Mouse (Mus musculus) kidney, embryonic 16.5 days (tissue): ENCODE results near the gene Itih5. TPM values are rescaled to one million over a fixed set of nuclear protein-coding genes. Genes with fewer than 3 reads are reported as not detected.
A peak's percentile ranks its signal among the peaks of the same experiment; 100 is the strongest.

ENCODE experiments used
- ATAC-seq: fragments of 200-750 bp; cut with Nextera tagmentation; 2 replicates; pipeline ENCODE4 v1.8.0; 2017; ENCODE audit warnings: moderate TSS enrichment; ENCODE audit not compliant: low FRiP score, low TSS enrichment
- H3K27ac ChIP-seq: fragments of 300-500 bp; sonication (generic); 2 replicates; pipeline ENCODE4 v1.5.1; 2014; ENCODE audit warnings: low read length
- H3K27me3 ChIP-seq: fragments of 300-500 bp; sonication (generic); 2 replicates; pipeline ENCODE4 v1.6.1; 2014; ENCODE audit warnings: low read length, control low read depth, mixed read lengths; ENCODE audit not compliant: insufficient read depth
- H3K36me3 ChIP-seq: fragments of 300-500 bp; sonication (generic); 2 replicates; pipeline ENCODE4 v1.6.1; 2014; ENCODE audit warnings: low read length, control low read depth, mixed read lengths; ENCODE audit not compliant: insufficient read depth
- H3K4me1 ChIP-seq: fragments of 300-500 bp; sonication (generic); 2 replicates; pipeline ENCODE4 v1.6.1; 2014; ENCODE audit warnings: low read length, control low read depth, mixed read lengths; ENCODE audit not compliant: insufficient read depth
- H3K4me2 ChIP-seq: fragments of 300-500 bp; sonication (generic); replicated peaks from 2 replicates; pipeline ENCODE4 v1.6.1; 2014; ENCODE audit warnings: low read depth, low read length
- H3K4me3 ChIP-seq: fragments of 300-500 bp; sonication (generic); 2 replicates; pipeline ENCODE4 v1.5.1; 2014; ENCODE audit warnings: mild to moderate bottlenecking, low read length
- H3K9ac ChIP-seq: fragments of 300-500 bp; sonication (generic); replicated peaks from 2 replicates; pipeline ENCODE4 v1.6.1; 2014; ENCODE audit warnings: low read length
- H3K9me3 ChIP-seq: fragments of 300-500 bp; sonication (generic); 2 replicates; pipeline ENCODE4 v1.6.1; 2016; ENCODE audit warnings: low read length, control low read depth
- WGBS: fragments of 180-500 bp; shearing (Covaris S2); extraction: QIAGEN DNeasy Blood & Tissue Kit; methylation state at CpG from one replicate; pipeline ENCODE4 v1.1.7; 2014; 5-methylcytosine and 5-hydroxymethylcytosine counted together
- polyA plus RNA-seq: library from polyadenylated mRNA; unstranded; fragments of >200 nt; fragmentation: Nextera tagmentation; extraction: Ambion mirVana; gene quantifications from 2 replicates; pipeline ENCODE4 v1.2.1, GENCODE M21; 2015

Gene Itih5
- polyA plus RNA-seq, 1 experiment from 2014 or later = 7.0 TPM

- H3K27me3 ChIP-seq = peaks cover 29% of the 10 kb centered on the region
- H3K9ac ChIP-seq = no peak overlapping the region
- no peak overlapping the region for H3K4me3 ChIP-seq
- no peak overlapping the region for H3K4me2 ChIP-seq
- peaks cover 14% of the 10 kb centered on the region; the same call in 1 of the 2 replicates for H3K4me1 ChIP-seq
- peak; percentile 92 for ATAC-seq
- H3K36me3 ChIP-seq = no peaks in the 10 kb centered on the region
- no peaks in the 10 kb centered on the region for H3K9me3 ChIP-seq
- 24% methylated on average over 10 of the region's 10 CpGs for WGBS
- H3K27ac ChIP-seq = no peak overlapping the region
Measured at GRCm38 (mm10) chr2:10293556-10294206, 140.3 kb downstream of the Itih5 start.

- no peak for ATAC-seq
- Histone ChIP-seq H3K27me3 (peaks cover 34% of the 10 kb centered on the region), H3K4me3 (no peak overlapping the region), H3K9me3 (no peaks in the 10 kb centered on the region), H3K4me2 (peak overlapping the region; percentile 25; the same call in 1 of the 2 replicates), H3K36me3 (no peaks in the 10 kb centered on the region), H3K9ac (no peak overlapping the region), H3K27ac (no peak overlapping the region), H3K4me1 (peaks cover 15% of the 10 kb centered on the region; the same call in 1 of the 2 replicates)
- 10% methylated on average over 10 of the region's 11 CpGs for WGBS
Measured at GRCm38 (mm10) chr2:10295908-10296307, 142.5 kb downstream of the Itih5 start.

GRCm38 (mm10) chr2:10300244-10300643 is 146.9 kb downstream of the Itih5 start:
- no peak for ATAC-seq
- Histone ChIP-seq H3K4me2 (no peak overlapping the region), H3K4me3 (no peak overlapping the region), H3K27me3 (peaks cover 25% of the 10 kb centered on the region), H3K27ac (no peak overlapping the region), H3K9ac (no peak overlapping the region), H3K4me1 (peaks cover 9% of the 10 kb centered on the region; the same call in 1 of the 2 replicates), H3K9me3 (no peaks in the 10 kb centered on the region), H3K36me3 (no peaks in the 10 kb centered on the region)
- WGBS = 55% methylated on average over 7 of the region's 7 CpGs

- H3K27ac ChIP-seq = no peak overlapping the region
- no peaks in the 10 kb centered on the region for H3K36me3 ChIP-seq
- H3K27me3 ChIP-seq = peaks cover 23% of the 10 kb centered on the region
- H3K4me1 ChIP-seq = peaks cover 9% of the 10 kb centered on the region; the same call in 1 of the 2 replicates
- H3K4me3 ChIP-seq = peak overlapping the region; percentile 5; the same call in 1 of the 2 replicates
- H3K9me3 ChIP-seq = no peaks in the 10 kb centered on the region
- peak; percentile 86 for ATAC-seq
- WGBS = 51% methylated on average over 10 of the region's 10 CpGs
- peak overlapping the region; percentile 40 for H3K4me2 ChIP-seq
- no peak overlapping the region for H3K9ac ChIP-seq
Measured at GRCm38 (mm10) chr2:10300771-10301170, 147.4 kb downstream of the Itih5 start.

- H3K27me3 ChIP-seq = peaks cover 19% of the 10 kb centered on the region
- 0 out of 2 replicates have a peak, but pooled peaks cover 4% of the 10 kb centered on the region for H3K4me1 ChIP-seq
- no peak overlapping the region for H3K9ac ChIP-seq
- H3K27ac ChIP-seq = no peak overlapping the region
- WGBS = 53% methylated on average over 3 of the region's 3 CpGs
- no peak for ATAC-seq
- H3K9me3 ChIP-seq = no peaks in the 10 kb centered on the region
- H3K4me3 ChIP-seq = no peak overlapping the region
- H3K36me3 ChIP-seq = no peaks in the 10 kb centered on the region
- H3K4me2 ChIP-seq = no peak overlapping the region
Measured at GRCm38 (mm10) chr2:10301391-10301790, 148.0 kb downstream of the Itih5 start.

DNA sequence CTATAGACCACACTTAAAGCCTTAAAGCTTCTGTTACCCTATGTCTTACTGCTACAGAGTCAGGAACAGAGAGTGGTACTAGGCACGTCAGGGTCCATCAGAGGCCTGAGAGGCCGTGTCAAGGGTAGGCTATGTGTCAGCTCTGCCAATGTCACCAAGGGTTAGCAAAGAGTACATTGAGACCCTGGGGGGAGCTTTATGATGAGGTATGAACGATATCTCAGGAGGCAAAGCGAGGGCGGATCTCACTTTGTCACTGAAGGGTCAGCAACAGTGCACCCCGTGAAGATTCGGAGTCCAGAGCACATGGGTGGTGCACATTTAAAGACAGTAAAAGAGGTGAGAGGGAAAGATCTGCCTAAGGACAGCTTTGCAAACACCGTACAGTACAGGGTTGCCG is 148.6 kb downstream of the Itih5 start:
- no peaks in the 10 kb centered on the region for H3K36me3 ChIP-seq
- H3K27me3 ChIP-seq = peaks cover 16% of the 10 kb centered on the region
- no peak overlapping the region for H3K27ac ChIP-seq
- H3K4me3 ChIP-seq = no peak overlapping the region
- no peak overlapping the region for H3K4me2 ChIP-seq
- no peak for ATAC-seq
- H3K9ac ChIP-seq = no peak overlapping the region
- H3K9me3 ChIP-seq = no peaks in the 10 kb centered on the region
- 0 out of 2 replicates have a peak, but pooled peaks cover 4% of the 10 kb centered on the region for H3K4me1 ChIP-seq
- WGBS = 92% methylated on average over 9 of the region's 9 CpGs

DNA sequence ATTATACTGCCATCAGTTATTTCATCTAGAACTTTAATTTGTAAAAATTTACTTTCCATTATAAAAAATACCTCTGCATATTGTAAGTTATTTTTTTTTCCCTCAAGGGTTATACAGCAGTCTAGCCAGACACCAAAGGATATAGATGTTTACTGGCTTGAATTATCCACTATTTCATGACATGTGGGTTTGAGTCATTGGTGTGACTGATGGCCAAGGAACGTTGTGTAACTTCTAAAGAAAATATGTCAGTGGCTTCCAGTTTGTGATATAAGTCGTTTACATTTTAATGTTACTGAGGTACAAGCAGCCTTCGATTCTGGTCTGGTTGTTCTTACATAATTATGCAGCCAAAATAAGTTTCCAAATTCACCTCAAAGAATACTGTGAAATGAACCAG is 151.5 kb downstream of the Itih5 start:
- Histone ChIP-seq H3K9me3 (no peaks in the 10 kb centered on the region), H3K9ac (no peak overlapping the region), H3K4me3 (no peak overlapping the region), H3K27ac (no peak overlapping the region), H3K4me1 (0 out of 2 replicates have a peak, but pooled peaks cover 4% of the 10 kb centered on the region), H3K27me3 (no peaks in the 10 kb centered on the region; the same call in 1 of the 2 replicates), H3K36me3 (no peaks in the 10 kb centered on the region), H3K4me2 (no peak overlapping the region)
- WGBS = 65% methylated on average over 3 of the region's 3 CpGs
- ATAC-seq = no peak

Other genes with a start within 250 kb of the Itih5 start
- gene Taf3, start 105.0 kb upstream of the Itih5 start, polyA plus RNA-seq = 15.4 and 17.7 TPM in 2 replicates
- gene Atp5c1, start 73.1 kb upstream of the Itih5 start, polyA plus RNA-seq = 689 and 740 TPM in 2 replicates
- 28.5 and 33.0 TPM in 2 replicates for gene Kin, start 73.0 kb upstream of the Itih5 start, polyA plus RNA-seq
- 1.5 and 2.0 TPM in 2 replicates for gene Itih2, start 22.2 kb upstream of the Itih5 start, polyA plus RNA-seq
- 1.6 and 1.7 TPM in 2 replicates for gene Sfmbt2, start 216.9 kb downstream of the Itih5 start, polyA plus RNA-seq